Mouse (Mus musculus): ENCODE measurements around the gene Itsn1. TPM values are rescaled to one million over a fixed set of nuclear protein-coding genes. Genes with fewer than 3 reads are reported as not detected.
A peak's percentile ranks its signal among the peaks of the same experiment; 100 is the strongest.

The Itsn1 gene
- polyA plus RNA-seq, 1 experiment from 2014 or later: 22.7 TPM

DNA sequence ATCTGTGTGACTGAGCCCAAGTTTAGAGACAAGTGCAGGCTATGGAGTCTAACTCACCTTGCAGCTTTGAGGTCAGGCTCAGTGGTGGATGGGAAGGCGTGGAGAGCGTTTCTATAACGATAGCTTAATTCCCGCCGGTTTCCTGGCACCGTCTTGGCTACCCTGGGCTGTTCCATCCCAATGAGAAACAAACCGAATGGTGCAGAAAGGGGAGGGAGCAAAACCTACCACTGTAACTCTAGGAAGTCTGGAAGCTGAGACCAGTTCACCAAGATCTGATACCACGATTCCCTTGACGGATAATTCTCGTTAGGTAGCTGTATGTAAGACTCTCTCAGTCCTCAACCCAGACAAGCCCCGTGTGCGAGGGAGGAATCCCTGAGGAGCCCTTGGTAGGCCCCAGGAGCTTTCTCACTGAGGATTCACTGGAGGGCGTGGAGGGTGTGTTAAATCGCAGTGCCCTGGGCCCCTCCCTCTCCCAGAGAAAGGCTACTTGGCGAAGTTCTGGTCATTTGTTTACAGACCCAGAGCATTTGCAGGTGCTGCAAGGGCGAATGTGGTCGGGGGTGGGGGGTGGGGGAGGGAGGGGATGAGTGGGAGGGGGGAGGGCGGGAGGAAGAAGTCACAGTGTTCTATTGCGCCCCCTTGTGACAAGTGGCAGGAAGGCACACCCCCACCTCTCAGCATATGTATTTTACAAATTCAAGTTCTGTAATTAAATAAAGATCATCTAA is 156.5 kb downstream of the Itsn1 start:
- no peak overlapping the region for H3K27ac ChIP-seq
- ATAC-seq (ENCODE audit: insufficient number of reproducible peaks, low FRiP score, low TSS enrichment, low read depth): no peak

GRCm38 (mm10) chr16:91888368-91888767 is 159.3 kb downstream of the Itsn1 start:
- no peak for ATAC-seq (ENCODE audit: insufficient number of reproducible peaks, low FRiP score, low TSS enrichment, low read depth)
- H3K27me3 ChIP-seq: no peaks in the 10 kb centered on the region
- 75% methylated on average over 3 of the region's 3 CpGs for WGBS
- H3K9me3 ChIP-seq: no peaks in the 10 kb centered on the region
- peaks cover 28% of the 10 kb centered on the region for H3K4me1 ChIP-seq
- H3K9ac ChIP-seq: no peak overlapping the region
- H3K4me2 ChIP-seq: no peak overlapping the region
- H3K36me3 ChIP-seq: no peaks in the 10 kb centered on the region
- no peak overlapping the region for H3K4me3 ChIP-seq
- H3K27ac ChIP-seq: no peak overlapping the region

More for the DNA sequence above, 156.5 kb downstream of the Itsn1 start:
- H3K9me3 ChIP-seq: no peaks in the 10 kb centered on the region
- peaks cover 49% of the 10 kb centered on the region for H3K4me1 ChIP-seq
- no peaks in the 10 kb centered on the region for H3K36me3 ChIP-seq
- no peaks in the 10 kb centered on the region for H3K27me3 ChIP-seq
- H3K4me3 ChIP-seq: peak overlapping the region; percentile 4; the same call in 1 of the 2 replicates
- H3K9ac ChIP-seq: no peak overlapping the region
- WGBS: 8% methylated on average over 19 of the region's 19 CpGs
- H3K4me2 ChIP-seq: 0 out of 2 replicates have a peak overlapping the region, but pooled peaks have one; percentile 10

- peaks cover 18% of the 10 kb centered on the region for H3K4me1 ChIP-seq
- no peaks in the 10 kb centered on the region for H3K27me3 ChIP-seq
- WGBS: 30% methylated on average over 12 of the region's 12 CpGs
- no peak overlapping the region for H3K27ac ChIP-seq
- no peak for ATAC-seq (ENCODE audit: insufficient number of reproducible peaks, low FRiP score, low TSS enrichment, low read depth)
- no peak overlapping the region for H3K4me3 ChIP-seq
- no peaks in the 10 kb centered on the region for H3K9me3 ChIP-seq
- no peaks in the 10 kb centered on the region for H3K36me3 ChIP-seq
- H3K4me2 ChIP-seq: no peak overlapping the region
- H3K9ac ChIP-seq: no peak overlapping the region
Observed at GRCm38 (mm10) chr16:91889831-91890230, 160.8 kb downstream of the Itsn1 start.

- Histone ChIP-seq H3K27me3 (no peaks in the 10 kb centered on the region), H3K4me3 (no peak overlapping the region), H3K9me3 (no peaks in the 10 kb centered on the region), H3K4me2 (no peak overlapping the region), H3K9ac (no peak overlapping the region), H3K4me1 (peaks cover 15% of the 10 kb centered on the region), H3K36me3 (no peaks in the 10 kb centered on the region), H3K27ac (no peak overlapping the region)
- 81% methylated on average over 11 of the region's 11 CpGs for WGBS
- ATAC-seq (ENCODE audit: insufficient number of reproducible peaks, low FRiP score, low TSS enrichment, low read depth): no peak
Observed at GRCm38 (mm10) chr16:91891218-91891617, 162.1 kb downstream of the Itsn1 start.

- no peak for ATAC-seq (ENCODE audit: insufficient number of reproducible peaks, low FRiP score, low TSS enrichment, low read depth)
- H3K9me3 ChIP-seq: no peaks in the 10 kb centered on the region
Observed at GRCm38 (mm10) chr16:91896426-91896830, 167.3 kb downstream of the Itsn1 start.

GRCm38 (mm10) chr16:91898850-91899848 is 170.1 kb downstream of the Itsn1 start:
- peaks cover 31% of the 10 kb centered on the region for H3K4me1 ChIP-seq
- 0 out of 2 replicates have a peak, but pooled peaks have one; percentile 18 for ATAC-seq (ENCODE audit: insufficient number of reproducible peaks, low FRiP score, low TSS enrichment, low read depth)
- no peaks in the 10 kb centered on the region for H3K36me3 ChIP-seq
- H3K9ac ChIP-seq: no peak overlapping the region
- WGBS: 49% methylated on average over 22 of the region's 22 CpGs
- H3K4me3 ChIP-seq: no peak overlapping the region
- 0 out of 2 replicates have a peak overlapping the region, but pooled peaks have one; percentile 13 for H3K27ac ChIP-seq
- H3K4me2 ChIP-seq: no peak overlapping the region
- H3K27me3 ChIP-seq: no peaks in the 10 kb centered on the region
- no peaks in the 10 kb centered on the region for H3K9me3 ChIP-seq

More at GRCm38 (mm10) chr16:91896426-91896830, 167.3 kb downstream of the Itsn1 start:
- Histone ChIP-seq H3K4me3 (no peak overlapping the region), H3K4me2 (no peak overlapping the region), H3K27ac (peak overlapping the region; percentile 71), H3K36me3 (no peaks in the 10 kb centered on the region), H3K27me3 (no peaks in the 10 kb centered on the region), H3K4me1 (peaks cover 31% of the 10 kb centered on the region), H3K9ac (no peak overlapping the region)
- 38% methylated on average over 6 of the region's 6 CpGs for WGBS

- no peaks in the 10 kb centered on the region for H3K9me3 ChIP-seq
- ATAC-seq (ENCODE audit: insufficient number of reproducible peaks, low FRiP score, low TSS enrichment, low read depth): no peak
- peaks cover 31% of the 10 kb centered on the region for H3K4me1 ChIP-seq
- no peak overlapping the region for H3K4me2 ChIP-seq
- H3K4me3 ChIP-seq: no peak overlapping the region
- H3K27me3 ChIP-seq: no peaks in the 10 kb centered on the region
- H3K27ac ChIP-seq: no peak overlapping the region
- WGBS: 63% methylated on average over 11 of the region's 11 CpGs
- H3K36me3 ChIP-seq: no peaks in the 10 kb centered on the region
- H3K9ac ChIP-seq: no peak overlapping the region
Observed at GRCm38 (mm10) chr16:91900274-91900673, 171.2 kb downstream of the Itsn1 start.

GRCm38 (mm10) chr16:91903801-91904506 is 174.9 kb downstream of the Itsn1 start:
- Histone ChIP-seq H3K36me3 (no peaks in the 10 kb centered on the region), H3K9ac (no peak overlapping the region), H3K4me2 (no peak overlapping the region), H3K4me3 (no peak overlapping the region), H3K9me3 (no peaks in the 10 kb centered on the region), H3K27me3 (no peaks in the 10 kb centered on the region), H3K27ac (no peak overlapping the region), H3K4me1 (peaks cover 25% of the 10 kb centered on the region)
- 86% methylated on average over 13 of the region's 13 CpGs for WGBS
- ATAC-seq (ENCODE audit: insufficient number of reproducible peaks, low FRiP score, low TSS enrichment, low read depth): 0 out of 2 replicates have a peak, but pooled peaks have one; percentile 11

DNA sequence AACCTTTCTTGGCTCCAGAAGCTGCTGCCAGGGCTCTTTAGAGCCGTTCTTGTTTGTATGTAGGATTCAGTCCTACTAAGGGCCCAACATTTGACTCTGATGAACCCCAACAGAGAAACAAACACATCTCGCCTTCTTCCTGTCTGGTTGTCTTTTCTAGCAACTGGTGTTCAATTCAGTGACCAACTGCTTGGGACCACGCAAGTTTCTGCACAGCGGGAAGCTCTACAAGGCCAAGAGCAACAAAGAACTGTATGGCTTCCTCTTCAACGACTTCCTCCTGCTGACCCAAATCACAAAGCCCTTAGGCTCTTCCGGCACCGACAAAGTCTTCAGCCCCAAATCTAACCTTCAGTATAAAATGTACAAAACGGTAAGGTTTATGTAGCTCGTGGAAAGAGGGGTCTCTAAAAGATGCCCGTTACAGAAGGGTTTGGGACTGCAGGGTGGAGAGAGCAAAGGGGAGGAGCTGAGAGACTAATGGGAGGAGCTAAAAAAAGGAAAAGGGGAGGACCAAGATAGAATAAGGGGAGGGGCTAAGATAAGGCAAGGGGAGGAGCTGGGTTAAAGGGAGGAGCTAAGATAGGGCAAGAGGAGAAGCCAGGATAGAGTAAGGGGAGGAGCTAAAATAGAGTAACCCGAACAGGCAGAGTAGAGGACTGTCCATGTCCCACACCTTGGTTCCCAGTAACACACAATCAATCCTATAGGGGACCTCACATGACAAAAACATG is 176.2 kb downstream of the Itsn1 start:
- no peak overlapping the region for H3K27ac ChIP-seq
- 79% methylated on average over 11 of the region's 11 CpGs for WGBS
- H3K4me2 ChIP-seq: no peak overlapping the region
- H3K9me3 ChIP-seq: no peaks in the 10 kb centered on the region
- peaks cover 13% of the 10 kb centered on the region for H3K4me1 ChIP-seq
- no peak for ATAC-seq (ENCODE audit: insufficient number of reproducible peaks, low FRiP score, low TSS enrichment, low read depth)
- H3K4me3 ChIP-seq: no peak overlapping the region
- no peaks in the 10 kb centered on the region for H3K27me3 ChIP-seq
- H3K36me3 ChIP-seq: no peaks in the 10 kb centered on the region
- H3K9ac ChIP-seq: no peak overlapping the region

DNA sequence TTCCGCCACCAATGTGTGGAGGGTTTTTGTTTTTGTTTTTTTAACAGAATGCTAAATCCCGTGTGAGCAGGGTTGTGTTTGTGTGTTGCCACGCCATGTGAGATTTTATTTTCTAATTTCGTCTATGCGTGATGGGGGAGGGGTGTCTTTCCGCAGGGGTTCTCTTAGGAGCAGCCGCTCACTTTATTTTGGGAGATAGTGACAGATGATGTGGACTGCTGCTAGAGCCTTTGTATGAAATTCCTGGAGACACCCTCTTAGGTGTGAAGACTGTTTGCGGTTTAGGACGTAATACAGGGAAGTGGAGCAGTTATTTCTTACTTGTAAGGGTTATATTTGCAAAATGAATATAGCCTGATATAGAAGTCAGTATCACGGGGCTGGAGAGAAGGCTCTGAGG is 176.9 kb downstream of the Itsn1 start:
- no peaks in the 10 kb centered on the region for H3K36me3 ChIP-seq
- no peak overlapping the region for H3K9ac ChIP-seq
- 85% methylated on average over 10 of the region's 10 CpGs for WGBS
- H3K4me1 ChIP-seq: peaks cover 12% of the 10 kb centered on the region
- H3K4me2 ChIP-seq: no peak overlapping the region
- H3K27me3 ChIP-seq: no peaks in the 10 kb centered on the region
- ATAC-seq (ENCODE audit: insufficient number of reproducible peaks, low FRiP score, low TSS enrichment, low read depth): no peak
- no peak overlapping the region for H3K4me3 ChIP-seq
- H3K27ac ChIP-seq: no peak overlapping the region
- no peaks in the 10 kb centered on the region for H3K9me3 ChIP-seq

DNA sequence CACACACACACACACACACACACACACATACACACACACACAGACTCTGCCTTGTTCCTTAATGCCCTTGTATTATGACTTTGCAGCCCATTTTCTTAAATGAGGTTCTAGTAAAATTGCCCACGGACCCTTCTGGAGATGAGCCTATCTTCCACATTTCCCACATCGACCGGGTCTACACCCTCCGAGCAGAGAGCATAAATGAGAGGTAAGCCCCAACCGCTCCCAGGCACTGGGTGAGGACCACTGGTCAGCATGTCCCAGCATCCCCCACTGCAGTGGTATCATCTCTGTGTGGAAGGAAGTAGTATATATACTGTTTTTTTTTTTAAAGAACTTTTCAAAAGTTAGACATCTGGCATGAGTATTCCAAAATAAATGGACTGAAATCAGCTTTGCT is 177.6 kb downstream of the Itsn1 start:
- ATAC-seq (ENCODE audit: insufficient number of reproducible peaks, low FRiP score, low TSS enrichment, low read depth): no peak
- WGBS: 79% methylated on average over 5 of the region's 5 CpGs

More for the DNA sequence above, 177.6 kb downstream of the Itsn1 start:
- Histone ChIP-seq H3K4me2 (no peak overlapping the region), H3K36me3 (no peaks in the 10 kb centered on the region), H3K4me1 (peaks cover 12% of the 10 kb centered on the region), H3K9ac (no peak overlapping the region), H3K27ac (no peak overlapping the region; the same call in 1 of the 2 replicates), H3K27me3 (no peaks in the 10 kb centered on the region), H3K4me3 (no peak overlapping the region), H3K9me3 (no peaks in the 10 kb centered on the region)

All from limb, embryonic 15.5 days (tissue).